9 mouse cellular contexts compared by ENCODE assay signal in the genomic region with DNA sequence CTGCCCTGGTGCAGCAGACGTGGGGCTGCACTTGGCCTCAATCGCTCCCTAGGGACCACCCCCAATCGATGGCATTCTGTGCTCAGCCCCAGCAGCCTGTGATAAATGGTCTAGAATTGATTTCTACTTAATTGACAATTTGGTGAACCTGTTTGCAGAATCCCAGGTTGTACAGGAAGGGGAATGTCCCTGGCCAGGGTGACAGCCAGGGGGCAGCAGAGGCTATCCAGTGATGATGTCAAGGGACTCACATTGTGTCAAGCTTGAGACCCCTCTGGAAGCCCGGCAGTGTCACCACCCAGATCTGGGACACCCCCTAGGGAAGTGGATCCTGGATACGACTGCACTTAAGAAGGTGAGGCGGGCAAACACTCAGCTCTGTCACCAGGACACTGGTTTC. TPM values are rescaled to one million over a fixed set of nuclear protein-coding genes. Genes with fewer than 3 reads are reported as not detected.
DNase-seq lines count a peak whose midpoint lies in the region; ATAC-seq and TF ChIP-seq lines count a peak whose summit lies in the region.
"Had no signal": no experiment of that assay in that cellular context is flagged by ENCODE, and none has a peak within 500 bp of the region (broad histone marks: within the 10 kb centered on the region; RNA-seq: fewer than 3 reads in every experiment).

No protein-coding gene starts in this region.

- no peaks in the 10 kb centered on the region for H3K4me1 ChIP-seq in olfactory bulb, adult 2 months (ENCODE audit: control insufficient read depth, insufficient read depth, low read length)

- 34% methylated on average over 6 of the region's 6 CpGs for WGBS in olfactory bulb, adult 2 months

- ATAC-seq in common myeloid progenitor, adult 5-6 weeks (replicated peaks; ENCODE audit: low read depth, poor library complexity, severe bottlenecking): peak; percentile 71
- no peak for ATAC-seq in erythroid progenitor cell, adult 5-6 weeks (replicated peaks; ENCODE audit: low FRiP score, poor library complexity, severe bottlenecking)

- no peak overlapping the region for H3K4me3 ChIP-seq in olfactory bulb, adult 2 months (ENCODE audit: insufficient read depth, low read depth, low read length)
- H3K4me3 ChIP-seq: limb, embryonic 15.5 days had no signal

- H3K27ac ChIP-seq in olfactory bulb, adult 2 months (ENCODE audit: insufficient read depth, low read depth, low read length): no peak overlapping the region
- H3K27ac ChIP-seq: limb, embryonic 15.5 days had no signal

- peak; percentile 55 to 70 for DNase-seq in heart, postnatal 10 days
- no peak for DNase-seq in heart, postnatal 25 days (ENCODE audit: low spot score)
- peak; percentile 37 for DNase-seq in 3T3-L1 (ENCODE audit: low read depth, low spot score)
- DNase-seq in Muller cell, postnatal 12 days (ENCODE audit: inconsistent ontology term): peak; percentile 31
- peak; percentile 78 to 80 for DNase-seq in kidney, postnatal 4 days

- no peak for TF ChIP-seq POLR2A in olfactory bulb, adult 2 months (IDR thresholded peaks at IDR 0.05; ENCODE audit: insufficient read depth, low read depth, low read length)

- peak; percentile 20; the same call in 1 of the 2 replicates for TF ChIP-seq CTCF in olfactory bulb, adult 2 months (IDR thresholded peaks at IDR 0.05; ENCODE audit: insufficient read depth, low read depth, low read length)

- intact Hi-C loops in heart, postnatal 10 days (cut with DNase I): loop anchor here (1.0 to 2.0 kb wide), 2 partner anchors 44 to 91 kb away; no protein-coding TSS in a partner anchor
- intact Hi-C loops in heart, postnatal 25 days (cut with DNase I): loop anchor here (1.0 kb wide), 1 partner anchor 91 kb away; no protein-coding TSS in a partner anchor

RNA-seq across cellular contexts. Expression of gene Lhx3, which starts 25.4 kb away (rescaled TPM):
- not detected for total RNA-seq in heart, postnatal 10 days (2021)
- not detected for total RNA-seq in heart, postnatal 25 days (2021)
- not detected in 2 replicates for total RNA-seq in common myeloid progenitor, adult 5-6 weeks (2017)
- not detected in 2 replicates for polyA plus RNA-seq in olfactory bulb, adult 2 months (2012; ENCODE audit: insufficient read depth, insufficient read length, low replicate concordance, missing spikeins)
- total RNA-seq in erythroid progenitor cell, adult 5-6 weeks (2015; ENCODE audit: low replicate concordance): not detected in 2 replicates
- total RNA-seq in erythroid progenitor cell, adult 5-6 weeks (2017; ENCODE audit: low replicate concordance): not detected in 2 replicates
- polyA plus RNA-seq: limb, embryonic 15.5 days had no signal

RNA-seq across cellular contexts. Expression of gene Qsox2, which starts 54.7 kb away (rescaled TPM):
- total RNA-seq in heart, postnatal 10 days (2021): 10 to 100 TPM; 11.8 to 12.8 TPM
- total RNA-seq in heart, postnatal 25 days (2021): 10 to 100 TPM; 15.8 to 15.9 TPM
- 5.4 and 6.9 TPM in 2 replicates for total RNA-seq in common myeloid progenitor, adult 5-6 weeks (2017)
- polyA plus RNA-seq in olfactory bulb, adult 2 months (2012; ENCODE audit: insufficient read depth, insufficient read length, low replicate concordance, missing spikeins): not detected in 2 replicates
- total RNA-seq in erythroid progenitor cell, adult 5-6 weeks (2015; ENCODE audit: low replicate concordance): 1.8 and 4.6 TPM in 2 replicates
- 2.7 and 4.7 TPM in 2 replicates for total RNA-seq in erythroid progenitor cell, adult 5-6 weeks (2017; ENCODE audit: low replicate concordance)

RNA-seq across cellular contexts. Expression of gene Nacc2, which starts 59.6 kb away (rescaled TPM):
- total RNA-seq in heart, postnatal 10 days (2021): 10 to 100 TPM; 12.2 to 15.9 TPM
- total RNA-seq in heart, postnatal 25 days (2021): 10 to 100 TPM; 25.5 to 28.9 TPM
- total RNA-seq in common myeloid progenitor, adult 5-6 weeks (2017): 0.87 and 4.1 TPM in 2 replicates
- polyA plus RNA-seq in olfactory bulb, adult 2 months (2012; ENCODE audit: insufficient read depth, insufficient read length, low replicate concordance, missing spikeins): 71.7 TPM in 1 of 2 replicates, not detected in the other
- 0.42 TPM in 1 of 2 replicates, not detected in the other for total RNA-seq in erythroid progenitor cell, adult 5-6 weeks (2015; ENCODE audit: low replicate concordance)
- 0.64 and 0.68 TPM in 2 replicates for total RNA-seq in erythroid progenitor cell, adult 5-6 weeks (2017; ENCODE audit: low replicate concordance)
